Mouse (Mus musculus) limb, embryonic 14.5 days (tissue): Measurements from ENCODE around the gene Eea1. TPM values are rescaled to one million over a fixed set of nuclear protein-coding genes. Genes with fewer than 3 reads are reported as not detected.

Experiments
- ATAC-seq: fragments of 200-750 bp; cut with Nextera tagmentation; 2 replicates; pipeline ENCODE4 v1.8.0; 2017; ENCODE audit warnings: low read depth, moderate number of reproducible peaks, moderate TSS enrichment; ENCODE audit not compliant: low FRiP score
- DNase-seq: peaks from one replicate; pipeline ENCODE4 v3.0.0-alpha.2; 2015; ENCODE audit warnings: low spot score
- H3K27ac ChIP-seq: fragments of 300-500 bp; sonication (generic); replicated peaks from 2 replicates; pipeline ENCODE4 v1.5.1; 2014; ENCODE audit warnings: low read depth, mild to moderate bottlenecking, low read length, moderate library complexity, mixed read lengths
- H3K27me3 ChIP-seq: fragments of 300-500 bp; sonication (generic); 2 replicates; pipeline ENCODE4 v1.6.1; 2014; ENCODE audit warnings: low read length, mixed read lengths; ENCODE audit not compliant: control insufficient read depth, insufficient read depth
- H3K36me3 ChIP-seq: fragments of 300-500 bp; sonication (generic); 2 replicates; pipeline ENCODE4 v1.6.1; 2014; ENCODE audit warnings: mild to moderate bottlenecking, low read length, moderate library complexity, mixed read lengths; ENCODE audit not compliant: control insufficient read depth, insufficient read depth
- H3K4me1 ChIP-seq: fragments of 300-500 bp; sonication (generic); 2 replicates; pipeline ENCODE4 v1.6.1; 2014; ENCODE audit warnings: antibody characterized with exemption, low read length, mixed read lengths; ENCODE audit not compliant: control insufficient read depth, insufficient read depth
- H3K4me2 ChIP-seq: fragments of 300-500 bp; sonication (generic); replicated peaks from 2 replicates; pipeline ENCODE4 v1.6.1; 2014; ENCODE audit warnings: low read depth, mild to moderate bottlenecking, low read length, moderate library complexity; ENCODE audit not compliant: severe bottlenecking
- H3K4me3 ChIP-seq: fragments of 300-500 bp; sonication (generic); replicated peaks from 2 replicates; pipeline ENCODE4 v1.5.1; 2014; ENCODE audit warnings: low read length
- H3K9ac ChIP-seq: fragments of 300-500 bp; sonication (generic); 2 replicates; pipeline ENCODE4 v1.6.1; 2014; ENCODE audit warnings: mild to moderate bottlenecking, low read depth, low read length, moderate library complexity; ENCODE audit not compliant: severe bottlenecking
- H3K9me3 ChIP-seq: fragments of 300-500 bp; sonication (generic); 2 replicates; pipeline ENCODE4 v1.6.1; 2016; ENCODE audit warnings: low read length; ENCODE audit not compliant: control insufficient read depth
- POLR2A ChIP-seq: fragments of 200-500 bp; IDR thresholded peaks from 2 replicates; pipeline ENCODE4 v1.8.0; 2012; ENCODE audit warnings: inconsistent platforms, mild to moderate bottlenecking, moderate library complexity, borderline replicate concordance; ENCODE audit not compliant: insufficient read depth, insufficient read length; ENCODE audit errors: extremely low read depth
- WGBS: fragments of 180-500 bp; shearing (Covaris S2); extraction: QIAGEN DNeasy Blood & Tissue Kit; methylation state at CpG from one replicate; pipeline ENCODE4 v1.1.7; 2014; 5-methylcytosine and 5-hydroxymethylcytosine counted together
- polyA plus RNA-seq, 2 experiments: library from polyadenylated mRNA; depleted of rRNA in 1 of 2; stranded (reverse) in 1 of 2; unstranded in 1 of 2; fragments of >200 nt; fragmentation: Nextera tagmentation in 1 of 2; extraction: Ambion mirVana in 1 of 2; gene quantifications; 2 replicates each; pipeline versions ENCODE4 v1.2.1 to v1.2.3; 2012 to 2014

The Eea1 gene
- polyA plus RNA-seq, 2 experiments, result 11.4 to 24.0 TPM

GRCm38 (mm10) chr10:95940901-95941767, 684 bp downstream of the Eea1 start:
- peak overlapping the region; percentile 81 for H3K4me3 ChIP-seq
- no peaks in the 10 kb centered on the region for H3K9me3 ChIP-seq
- no peaks in the 10 kb centered on the region for H3K27me3 ChIP-seq
- DNase-seq (peak; percentile 41), ATAC-seq (peak; percentile 81)
- no peaks in the 10 kb centered on the region for H3K36me3 ChIP-seq
- H3K4me1 ChIP-seq, result peaks cover 12% of the 10 kb centered on the region
- TF ChIP-seq POLR2A, result no peak
- H3K4me2 ChIP-seq, result peak overlapping the region; percentile 79
- 19% methylated on average over 13 of the region's 69 CpGs for WGBS
- peak overlapping the region; percentile 75 for H3K9ac ChIP-seq
- H3K27ac ChIP-seq, result peak overlapping the region; percentile 85

GRCm38 (mm10) chr10:95941768-95942425, 1.4 kb downstream of the Eea1 start:
- H3K27ac ChIP-seq, result no peak overlapping the region
- peak overlapping the region; percentile 81 for H3K4me3 ChIP-seq
- H3K4me1 ChIP-seq, result peaks cover 12% of the 10 kb centered on the region
- H3K36me3 ChIP-seq, result no peaks in the 10 kb centered on the region
- no peaks in the 10 kb centered on the region for H3K27me3 ChIP-seq
- DNase-seq (no peak), ATAC-seq (no peak)
- 47% methylated on average over 6 of the region's 6 CpGs for WGBS
- H3K9me3 ChIP-seq, result no peaks in the 10 kb centered on the region
- peak overlapping the region; percentile 79 for H3K4me2 ChIP-seq
- no peak for TF ChIP-seq POLR2A
- H3K9ac ChIP-seq, result no peak overlapping the region; the same call in 1 of the 2 replicates

GRCm38 (mm10) chr10:95945086-95945485, 4.6 kb downstream of the Eea1 start:
- Histone ChIP-seq H3K4me3 (no peak overlapping the region), H3K27me3 (no peaks in the 10 kb centered on the region), H3K4me2 (no peak overlapping the region), H3K36me3 (no peaks in the 10 kb centered on the region), H3K27ac (no peak overlapping the region), H3K9me3 (no peaks in the 10 kb centered on the region), H3K4me1 (peaks cover 6% of the 10 kb centered on the region; the same call in 1 of the 2 replicates), H3K9ac (no peak overlapping the region)
- ATAC-seq (no peak), DNase-seq (no peak)
- TF ChIP-seq POLR2A, result no peak
- 76% methylated on average over 1 of the region's 1 CpGs for WGBS

GRCm38 (mm10) chr10:95949410-95949809, 9.0 kb downstream of the Eea1 start:
- Histone ChIP-seq H3K4me2 (no peak overlapping the region), H3K27ac (no peak overlapping the region), H3K36me3 (no peaks in the 10 kb centered on the region), H3K4me3 (no peak overlapping the region), H3K27me3 (no peaks in the 10 kb centered on the region), H3K9me3 (no peaks in the 10 kb centered on the region), H3K4me1 (no peaks in the 10 kb centered on the region), H3K9ac (no peak overlapping the region)
- no peak for DNase-seq
- WGBS, result 87% methylated on average over 3 of the region's 3 CpGs
- no peak for TF ChIP-seq POLR2A
- no peak for ATAC-seq

GRCm38 (mm10) chr10:95950194-95950593, 9.7 kb downstream of the Eea1 start:
- no peak for ATAC-seq
- H3K27ac ChIP-seq, result no peak overlapping the region
- no peak overlapping the region for H3K4me2 ChIP-seq
- 94% methylated on average over 5 of the region's 5 CpGs for WGBS
- H3K27me3 ChIP-seq, result no peaks in the 10 kb centered on the region
- H3K9me3 ChIP-seq, result no peaks in the 10 kb centered on the region
- TF ChIP-seq POLR2A, result no peak
- H3K4me3 ChIP-seq, result no peak overlapping the region
- H3K36me3 ChIP-seq, result no peaks in the 10 kb centered on the region
- H3K9ac ChIP-seq, result no peak overlapping the region
- no peak for DNase-seq
- no peaks in the 10 kb centered on the region for H3K4me1 ChIP-seq
